Mouse (Mus musculus): Measurements from ENCODE around the gene Suclg2. TPM values are rescaled to one million over a fixed set of nuclear protein-coding genes. Genes with fewer than 3 reads are reported as not detected.

The Suclg2 gene
- polyA plus RNA-seq, 2 experiments: 21.1 to 33.8 TPM

DNA sequence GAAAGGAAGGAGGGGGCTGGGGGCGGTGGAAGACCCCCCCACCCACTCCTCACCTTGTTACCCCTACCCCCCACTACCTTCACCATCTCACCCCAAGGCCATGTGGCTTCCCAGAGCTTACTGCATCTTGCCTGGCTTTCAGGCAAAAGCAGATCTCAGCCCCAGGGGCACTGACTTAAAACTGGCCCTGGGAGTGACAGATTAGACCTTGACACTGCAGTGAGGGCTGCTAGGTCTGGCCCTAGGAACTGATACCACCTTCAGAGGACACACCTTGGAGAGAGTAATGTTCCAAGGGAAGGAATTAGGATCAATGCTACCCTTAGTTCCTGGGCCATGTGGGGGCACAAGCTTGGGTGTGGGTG lies 351 bp upstream of the Suclg2 start:
- H3K27ac ChIP-seq: peak overlapping the region; percentile 41
- H3K9me3 ChIP-seq (ENCODE audit: control insufficient read depth, low read length): no peaks in the 10 kb centered on the region
- 0 out of 2 replicates have a peak overlapping the region, but pooled peaks have one; percentile 7 for H3K9ac ChIP-seq (replicated peaks)
- DNase-seq (ENCODE audit: low read depth in 3 of 3, low spot score in 3 of 3): peak in 2 of 3 experiments; percentile 26 to 39
- H3K4me3 ChIP-seq (ENCODE audit: insufficient read depth in 1 of 2, low read depth in 2 of 2, low read length in 2 of 2): peak overlapping the region; percentile 29 to 82; a peak in 3 of 4 replicates
- TF ChIP-seq EP300 (IDR thresholded peaks at IDR 0.05; ENCODE audit: low read depth) (no peak), CTCF (IDR thresholded peaks at IDR 0.05; ENCODE audit: low read depth) (no peak)
- no peaks in the 10 kb centered on the region for H3K36me3 ChIP-seq (replicated peaks; ENCODE audit: control insufficient read depth, insufficient read depth, low read depth)
- peaks cover 7 to 17% of the 10 kb centered on the region in 2 experiments for H3K4me1 ChIP-seq (replicated peaks; ENCODE audit: control insufficient read depth in 2 of 2, insufficient read depth in 2 of 2, low read length in 1 of 2)
- H3K4me2 ChIP-seq (ENCODE audit: low read depth): peak overlapping the region; percentile 76
- ATAC-seq (ENCODE audit: insufficient read depth): peak; percentile 66
- no peaks in the 10 kb centered on the region for H3K27me3 ChIP-seq (ENCODE audit: control insufficient read depth, insufficient read depth, low read length)
- 0% methylated on average over 1 of the region's 1 CpGs for whole genome bisulfite sequencing (ENCODE audit: insufficient replicate concordance)

DNA sequence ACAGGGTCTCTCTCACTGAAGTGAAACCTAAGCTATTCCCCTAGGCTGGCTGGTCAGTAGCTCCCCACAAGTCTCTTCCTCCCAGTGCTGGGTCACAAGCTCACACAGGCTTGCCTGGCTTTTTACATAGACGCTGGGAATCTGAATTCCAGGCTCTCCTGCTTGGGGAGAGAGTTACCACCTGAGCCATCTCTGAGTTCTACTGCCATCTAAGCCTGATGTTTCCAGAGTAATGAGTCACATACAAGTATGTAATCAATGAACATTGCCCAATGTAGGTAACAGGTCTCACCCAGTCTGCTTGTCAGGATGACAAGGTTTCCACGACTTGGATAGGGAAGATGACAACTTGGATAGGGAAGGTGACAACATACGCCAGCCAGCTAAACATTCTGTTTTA lies 1.5 kb downstream of the Suclg2 start:
- Histone ChIP-seq H3K4me1 (replicated peaks; ENCODE audit: control insufficient read depth in 2 of 2, insufficient read depth in 2 of 2, low read length in 1 of 2) (peaks cover 7 to 20% of the 10 kb centered on the region in 2 experiments), H3K27me3 (ENCODE audit: control insufficient read depth, insufficient read depth, low read length) (no peaks in the 10 kb centered on the region), H3K36me3 (replicated peaks; ENCODE audit: control insufficient read depth, insufficient read depth, low read depth) (no peaks in the 10 kb centered on the region), H3K27ac (no peak overlapping the region), H3K4me3 (ENCODE audit: insufficient read depth in 1 of 2, low read depth in 2 of 2, low read length in 2 of 2) (no peak overlapping the region), H3K4me2 (ENCODE audit: low read depth) (peak overlapping the region; percentile 76), H3K9me3 (ENCODE audit: control insufficient read depth, low read length) (no peaks in the 10 kb centered on the region), H3K9ac (replicated peaks) (no peak overlapping the region)
- no peak for DNase-seq (ENCODE audit: low read depth in 3 of 3, low spot score in 3 of 3)
- TF ChIP-seq EP300 (IDR thresholded peaks at IDR 0.05; ENCODE audit: low read depth) (no peak), CTCF (IDR thresholded peaks at IDR 0.05; ENCODE audit: low read depth) (no peak)
- 46% methylated on average over 3 of the region's 3 CpGs for WGBS (ENCODE audit: insufficient replicate concordance)
- no peak for ATAC-seq (ENCODE audit: insufficient read depth)

DNA sequence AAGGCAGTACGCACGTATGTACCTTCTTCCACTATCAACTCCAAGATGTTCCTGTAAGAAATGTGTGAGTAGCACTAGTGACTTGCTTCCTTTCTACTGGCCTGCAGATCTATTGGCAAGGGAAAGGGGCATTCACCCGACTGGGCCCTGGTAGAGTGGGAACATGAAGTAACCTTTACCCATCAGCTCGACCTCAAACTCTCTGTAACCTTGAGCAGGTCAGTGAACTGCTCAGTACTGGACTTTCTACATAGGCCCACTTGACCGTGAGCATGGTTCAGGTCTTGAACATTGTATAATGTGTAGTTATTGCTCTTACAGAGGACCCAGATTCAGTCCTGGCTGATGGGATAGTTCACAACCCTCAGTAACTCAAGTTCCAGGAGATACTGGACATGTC lies 2.1 kb downstream of the Suclg2 start:
- H3K27ac ChIP-seq: no peak overlapping the region
- peaks cover 7 to 20% of the 10 kb centered on the region in 2 experiments for H3K4me1 ChIP-seq (replicated peaks; ENCODE audit: control insufficient read depth in 2 of 2, insufficient read depth in 2 of 2, low read length in 1 of 2)
- WGBS (ENCODE audit: insufficient replicate concordance): 74% methylated on average over 5 of the region's 5 CpGs

DNA sequence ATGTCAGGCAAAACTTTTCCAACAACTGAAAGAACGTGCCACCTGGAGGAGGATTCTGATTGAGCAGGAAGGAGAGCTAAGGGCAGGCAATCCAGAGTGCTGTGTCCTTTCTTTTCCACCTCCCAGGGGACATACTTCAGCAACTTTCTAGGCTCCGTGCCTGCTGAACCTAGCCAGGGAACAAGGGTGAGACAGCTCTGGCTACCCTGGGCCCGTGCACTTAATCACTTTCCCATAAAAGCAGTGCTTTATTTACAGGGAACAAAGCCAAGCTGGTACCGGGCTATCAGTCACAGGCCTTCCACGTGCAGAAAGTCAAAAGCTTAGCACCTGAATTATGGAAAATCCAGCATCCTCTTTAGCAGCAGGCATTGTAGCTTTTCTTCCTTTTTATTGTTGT lies 5.4 kb downstream of the Suclg2 start:
- Histone ChIP-seq H3K9me3 (ENCODE audit: control insufficient read depth, low read length) (no peaks in the 10 kb centered on the region), H3K4me3 (ENCODE audit: insufficient read depth in 1 of 2, low read depth in 2 of 2, low read length in 2 of 2) (no peak overlapping the region), H3K4me1 (replicated peaks; ENCODE audit: control insufficient read depth in 2 of 2, insufficient read depth in 2 of 2, low read length in 1 of 2) (peaks cover 3 to 13% of the 10 kb centered on the region in 2 experiments; a peak in 3 of 4 replicates), H3K9ac (replicated peaks) (no peak overlapping the region), H3K36me3 (replicated peaks; ENCODE audit: control insufficient read depth, insufficient read depth, low read depth) (no peaks in the 10 kb centered on the region), H3K27ac (no peak overlapping the region), H3K4me2 (ENCODE audit: low read depth) (no peak overlapping the region), H3K27me3 (ENCODE audit: control insufficient read depth, insufficient read depth, low read length) (no peaks in the 10 kb centered on the region)
- ATAC-seq (ENCODE audit: insufficient read depth) (no peak), DNase-seq (ENCODE audit: low read depth in 3 of 3, low spot score in 3 of 3) (no peak)
- WGBS (ENCODE audit: insufficient replicate concordance): 57% methylated on average over 5 of the region's 5 CpGs
- no peak for TF ChIP-seq CTCF (IDR thresholded peaks at IDR 0.05; ENCODE audit: low read depth)
- TF ChIP-seq EP300 (IDR thresholded peaks at IDR 0.05; ENCODE audit: low read depth): no peak

More for the DNA sequence above, 2.1 kb downstream of the Suclg2 start:
- H3K4me2 ChIP-seq (ENCODE audit: low read depth): no peak overlapping the region
- no peak overlapping the region for H3K4me3 ChIP-seq (ENCODE audit: insufficient read depth in 1 of 2, low read depth in 2 of 2, low read length in 2 of 2)
- no peaks in the 10 kb centered on the region for H3K9me3 ChIP-seq (ENCODE audit: control insufficient read depth, low read length)
- no peak overlapping the region for H3K9ac ChIP-seq (replicated peaks)
- no peaks in the 10 kb centered on the region for H3K27me3 ChIP-seq (ENCODE audit: control insufficient read depth, insufficient read depth, low read length)
- no peaks in the 10 kb centered on the region for H3K36me3 ChIP-seq (replicated peaks; ENCODE audit: control insufficient read depth, insufficient read depth, low read depth)
- TF ChIP-seq CTCF (IDR thresholded peaks at IDR 0.05; ENCODE audit: low read depth): no peak
- TF ChIP-seq EP300 (IDR thresholded peaks at IDR 0.05; ENCODE audit: low read depth): no peak
- ATAC-seq (ENCODE audit: insufficient read depth): no peak
- no peak for DNase-seq (ENCODE audit: low read depth in 3 of 3, low spot score in 3 of 3)

DNA sequence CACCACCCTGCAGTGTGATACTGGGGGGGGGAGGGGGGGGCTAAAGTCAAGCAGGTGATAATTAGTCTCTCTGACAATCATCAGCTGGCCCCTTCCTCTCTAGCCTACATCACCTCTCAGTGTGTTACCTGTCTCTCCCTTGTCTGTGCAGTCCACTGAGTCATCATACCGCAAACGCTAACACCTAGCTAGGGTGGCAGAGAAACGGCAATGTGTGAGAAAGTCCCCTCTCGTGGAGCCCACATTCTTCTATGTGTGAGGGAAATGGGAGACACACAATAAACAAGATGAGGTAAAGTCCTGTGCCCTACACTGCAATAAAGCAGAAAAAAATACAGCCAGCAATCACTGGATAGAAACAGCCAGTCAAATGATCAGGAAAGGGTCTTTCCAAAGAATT lies 6.5 kb downstream of the Suclg2 start:
- no peak overlapping the region for H3K9ac ChIP-seq (replicated peaks)
- H3K4me1 ChIP-seq (replicated peaks; ENCODE audit: control insufficient read depth in 2 of 2, insufficient read depth in 2 of 2, low read length in 1 of 2): peaks cover 2 to 8% of the 10 kb centered on the region in 2 experiments; a peak in 3 of 4 replicates
- H3K4me3 ChIP-seq (ENCODE audit: insufficient read depth in 1 of 2, low read depth in 2 of 2, low read length in 2 of 2): no peak overlapping the region
- WGBS (ENCODE audit: insufficient replicate concordance): 74% methylated on average over 4 of the region's 4 CpGs
- no peak overlapping the region for H3K4me2 ChIP-seq (ENCODE audit: low read depth)
- ATAC-seq (ENCODE audit: insufficient read depth): no peak
- H3K27ac ChIP-seq: no peak overlapping the region
- no peak for DNase-seq (ENCODE audit: low read depth in 3 of 3, low spot score in 3 of 3)
- H3K36me3 ChIP-seq (replicated peaks; ENCODE audit: control insufficient read depth, insufficient read depth, low read depth): no peaks in the 10 kb centered on the region
- TF ChIP-seq CTCF (IDR thresholded peaks at IDR 0.05; ENCODE audit: low read depth) (no peak), EP300 (IDR thresholded peaks at IDR 0.05; ENCODE audit: low read depth) (no peak)
- H3K27me3 ChIP-seq (ENCODE audit: control insufficient read depth, insufficient read depth, low read length): no peaks in the 10 kb centered on the region
- H3K9me3 ChIP-seq (ENCODE audit: control insufficient read depth, low read length): no peaks in the 10 kb centered on the region

Measured in liver, embryonic 14.5 days (tissue).